Mouse (Mus musculus): ENCODE data around the gene Nek5. TPM values are rescaled to one million over a fixed set of nuclear protein-coding genes. Genes with fewer than 3 reads are reported as not detected.

The Nek5 gene
- polyA plus RNA-seq, 1 experiment from 2014 or later, result not detected

GRCm38 (mm10) chr8:22036137-22036536 is 88.7 kb downstream of the Nek5 start:
- no peak for ATAC-seq (replicated peaks; ENCODE audit: insufficient number of reproducible peaks, low FRiP score, low TSS enrichment, low read depth)
- no peaks in the 10 kb centered on the region for H3K9me3 ChIP-seq (replicated peaks; ENCODE audit: control insufficient read depth, low read length)
- no peaks in the 10 kb centered on the region; the same call in 1 of the 2 replicates for H3K27me3 ChIP-seq (ENCODE audit: control insufficient read depth, insufficient read depth, low read length)
- 89% methylated on average over 9 of the region's 9 CpGs for WGBS
- no peak overlapping the region for H3K9ac ChIP-seq (replicated peaks; ENCODE audit: low read length)
- no peak overlapping the region for H3K27ac ChIP-seq (replicated peaks; ENCODE audit: low read depth, low read length)
- peaks cover 3% of the 10 kb centered on the region; the same call in 1 of the 2 replicates for H3K4me1 ChIP-seq (ENCODE audit: control insufficient read depth, insufficient read depth, low read length)
- no peaks in the 10 kb centered on the region for H3K36me3 ChIP-seq (replicated peaks; ENCODE audit: control insufficient read depth, insufficient read depth, low read depth, low read length)
- no peak overlapping the region for H3K4me3 ChIP-seq (ENCODE audit: low read depth, low read length)
- DNase-seq (ENCODE audit: low spot score), result no peak
- H3K4me2 ChIP-seq (ENCODE audit: low read depth, low read length), result no peak overlapping the region

- no peaks in the 10 kb centered on the region for H3K27me3 ChIP-seq (ENCODE audit: control insufficient read depth, insufficient read depth, low read length)
- H3K27ac ChIP-seq (replicated peaks; ENCODE audit: low read depth, low read length), result no peak overlapping the region
- WGBS, result 84% methylated on average over 3 of the region's 3 CpGs
- no peaks in the 10 kb centered on the region for H3K4me1 ChIP-seq (ENCODE audit: control insufficient read depth, insufficient read depth, low read length)
- no peaks in the 10 kb centered on the region for H3K9me3 ChIP-seq (replicated peaks; ENCODE audit: control insufficient read depth, low read length)
- no peak for DNase-seq (ENCODE audit: low spot score)
- no peak for ATAC-seq (replicated peaks; ENCODE audit: insufficient number of reproducible peaks, low FRiP score, low TSS enrichment, low read depth)
- no peak overlapping the region for H3K4me3 ChIP-seq (ENCODE audit: low read depth, low read length)
- no peak overlapping the region for H3K9ac ChIP-seq (replicated peaks; ENCODE audit: low read length)
- H3K4me2 ChIP-seq (ENCODE audit: low read depth, low read length), result no peak overlapping the region
- no peaks in the 10 kb centered on the region for H3K36me3 ChIP-seq (replicated peaks; ENCODE audit: control insufficient read depth, insufficient read depth, low read depth, low read length)
Measured at GRCm38 (mm10) chr8:22030990-22031389, 93.9 kb downstream of the Nek5 start.

DNA sequence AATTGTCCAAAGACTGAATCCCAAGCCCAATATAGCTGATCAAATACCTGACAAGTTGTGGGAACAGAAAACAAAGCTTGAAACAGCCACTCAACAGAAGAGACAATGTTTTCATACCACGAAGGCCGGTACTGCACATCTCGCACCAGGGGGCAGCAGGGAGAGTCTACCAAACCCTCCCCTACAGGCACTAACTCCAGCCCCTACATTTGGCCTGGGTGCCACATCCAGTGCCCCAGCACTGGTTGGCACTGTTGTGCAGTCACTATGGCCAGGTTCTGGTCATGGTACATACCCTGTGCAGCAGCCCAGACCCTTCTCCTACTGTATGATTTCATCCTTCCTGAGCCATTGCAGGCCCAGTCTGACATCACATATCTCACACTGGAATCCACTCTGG is 95.9 kb downstream of the Nek5 start:
- Histone ChIP-seq H3K9ac (replicated peaks; ENCODE audit: low read length) (no peak overlapping the region), H3K4me1 (ENCODE audit: control insufficient read depth, insufficient read depth, low read length) (no peaks in the 10 kb centered on the region), H3K27me3 (ENCODE audit: control insufficient read depth, insufficient read depth, low read length) (no peaks in the 10 kb centered on the region), H3K27ac (replicated peaks; ENCODE audit: low read depth, low read length) (no peak overlapping the region), H3K4me3 (ENCODE audit: low read depth, low read length) (no peak overlapping the region), H3K4me2 (ENCODE audit: low read depth, low read length) (no peak overlapping the region), H3K9me3 (replicated peaks; ENCODE audit: control insufficient read depth, low read length) (no peaks in the 10 kb centered on the region), H3K36me3 (replicated peaks; ENCODE audit: control insufficient read depth, insufficient read depth, low read depth, low read length) (no peaks in the 10 kb centered on the region)
- ATAC-seq (replicated peaks; ENCODE audit: insufficient number of reproducible peaks, low FRiP score, low TSS enrichment, low read depth) (no peak), DNase-seq (ENCODE audit: low spot score) (no peak)
- 83% methylated on average over 3 of the region's 3 CpGs for WGBS

- WGBS, result 77% methylated on average over 4 of the region's 4 CpGs
Measured at GRCm38 (mm10) chr8:22025241-22025640, 99.6 kb downstream of the Nek5 start.

More at GRCm38 (mm10) chr8:22025241-22025640, 99.6 kb downstream of the Nek5 start:
- no peak overlapping the region for H3K4me3 ChIP-seq (ENCODE audit: low read depth, low read length)
- DNase-seq (ENCODE audit: low spot score) (no peak), ATAC-seq (replicated peaks; ENCODE audit: insufficient number of reproducible peaks, low FRiP score, low TSS enrichment, low read depth) (no peak)
- H3K9me3 ChIP-seq (replicated peaks; ENCODE audit: control insufficient read depth, low read length), result no peaks in the 10 kb centered on the region
- H3K9ac ChIP-seq (replicated peaks; ENCODE audit: low read length), result no peak overlapping the region
- no peaks in the 10 kb centered on the region for H3K27me3 ChIP-seq (ENCODE audit: control insufficient read depth, insufficient read depth, low read length)
- no peaks in the 10 kb centered on the region for H3K4me1 ChIP-seq (ENCODE audit: control insufficient read depth, insufficient read depth, low read length)
- no peak overlapping the region for H3K4me2 ChIP-seq (ENCODE audit: low read depth, low read length)
- H3K36me3 ChIP-seq (replicated peaks; ENCODE audit: control insufficient read depth, insufficient read depth, low read depth, low read length), result no peaks in the 10 kb centered on the region
- no peak overlapping the region for H3K27ac ChIP-seq (replicated peaks; ENCODE audit: low read depth, low read length)

Other genes starting within 250 kb of the Nek5 start
- not detected in 2 replicates for gene Defb9, start 239.6 kb downstream of the Nek5 start, polyA plus RNA-seq (2014; fragmentation: Nextera tagmentation; extraction: Ambion mirVana)
- not detected in 2 replicates for gene Defb11, start 218.6 kb downstream of the Nek5 start, polyA plus RNA-seq (2014; fragmentation: Nextera tagmentation; extraction: Ambion mirVana)
- not detected in 2 replicates for gene Defb15, start 192.3 kb downstream of the Nek5 start, polyA plus RNA-seq (2014; fragmentation: Nextera tagmentation; extraction: Ambion mirVana)
- not detected in 2 replicates for gene Defb35, start 186.7 kb downstream of the Nek5 start, polyA plus RNA-seq (2014; fragmentation: Nextera tagmentation; extraction: Ambion mirVana)
- not detected in 2 replicates for gene Defb13, start 178.3 kb downstream of the Nek5 start, polyA plus RNA-seq (2014; fragmentation: Nextera tagmentation; extraction: Ambion mirVana)
- not detected in 2 replicates for gene Fam90a1a, start 166.3 kb downstream of the Nek5 start, polyA plus RNA-seq (2014; fragmentation: Nextera tagmentation; extraction: Ambion mirVana)
- gene Ccdc70, start 155.3 kb downstream of the Nek5 start, polyA plus RNA-seq (2014; fragmentation: Nextera tagmentation; extraction: Ambion mirVana), result not detected in 2 replicates
- gene Atp7b, start 64.7 kb downstream of the Nek5 start, polyA plus RNA-seq (2014; fragmentation: Nextera tagmentation; extraction: Ambion mirVana), result 0.90 and 1.4 TPM in 2 replicates
- gene Alg11, start 64.3 kb downstream of the Nek5 start, polyA plus RNA-seq (2014; fragmentation: Nextera tagmentation; extraction: Ambion mirVana), result 35.4 and 36.6 TPM in 2 replicates
- gene Nek3, start 41.4 kb upstream of the Nek5 start, polyA plus RNA-seq (2014; fragmentation: Nextera tagmentation; extraction: Ambion mirVana), result 7.1 TPM in 2 replicates
- gene Ckap2, start 60.8 kb upstream of the Nek5 start, polyA plus RNA-seq (2014; fragmentation: Nextera tagmentation; extraction: Ambion mirVana), result 62.6 and 66.9 TPM in 2 replicates
- gene Vps36, start 67.8 kb upstream of the Nek5 start, polyA plus RNA-seq (2014; fragmentation: Nextera tagmentation; extraction: Ambion mirVana), result 38.6 and 41.1 TPM in 2 replicates
- gene Thsd1, start 102.3 kb upstream of the Nek5 start, polyA plus RNA-seq (2014; fragmentation: Nextera tagmentation; extraction: Ambion mirVana), result 10.4 and 11.0 TPM in 2 replicates
- gene Tpte, start 158.4 kb upstream of the Nek5 start, polyA plus RNA-seq (2014; fragmentation: Nextera tagmentation; extraction: Ambion mirVana), result not detected in 2 replicates